Mouse (Mus musculus) T-helper 2 cell (primary cell): Measurements from ENCODE around the gene Mcf2l.

Source experiments
- in situ Hi-C: fragments of 300-600 bp; cut with MboI, MseI; formaldehyde crosslinking; loops from one replicate; pipeline ENCODE4 v1.15.1; 2025; ENCODE audit warnings: high pct_unique_total_duplicates

The Mcf2l gene

GRCm38 (mm10) chr8:12873357-12874046, at the start of gene Mcf2l:
Mcf2l (plus strand) TSS chr8:12873806.
- in situ Hi-C loops: no loop called here

- in situ Hi-C loops: loop anchor here (5.0 kb wide), 1 partner anchor 62 kb away; no protein-coding TSS in a partner anchor
Measured at GRCm38 (mm10) chr8:12824562-12824961, 49.0 kb upstream of the Mcf2l start.

- in situ Hi-C loops: no loop called here
Measured at GRCm38 (mm10) chr8:12825236-12825635, 48.4 kb upstream of the Mcf2l start.

- in situ Hi-C loops: no loop called here
Measured at GRCm38 (mm10) chr8:12825686-12826237, 47.8 kb upstream of the Mcf2l start.

GRCm38 (mm10) chr8:12827124-12827523, 46.5 kb upstream of the Mcf2l start:
- in situ Hi-C loops: no loop called here

DNA sequence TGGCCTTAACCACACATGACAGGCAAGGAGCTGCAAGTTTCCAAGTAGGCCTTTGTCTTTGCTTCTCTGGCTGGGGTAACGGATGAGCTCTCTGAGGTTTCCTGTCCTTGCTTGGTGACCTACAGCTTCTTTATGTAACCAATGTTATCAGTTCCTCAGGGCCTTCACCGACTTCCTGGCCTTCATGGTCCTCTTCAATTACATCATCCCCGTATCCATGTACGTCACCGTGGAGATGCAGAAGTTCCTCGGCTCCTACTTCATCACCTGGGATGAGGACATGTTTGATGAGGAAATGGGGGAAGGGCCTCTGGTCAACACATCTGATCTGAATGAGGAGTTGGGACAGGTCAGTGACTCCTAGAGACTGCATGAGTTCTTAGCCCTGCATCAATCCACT, 45.3 kb upstream of the Mcf2l start:
- in situ Hi-C loops: no loop called here

GRCm38 (mm10) chr8:12829381-12829780, 44.2 kb upstream of the Mcf2l start:
- in situ Hi-C loops: no loop called here

DNA sequence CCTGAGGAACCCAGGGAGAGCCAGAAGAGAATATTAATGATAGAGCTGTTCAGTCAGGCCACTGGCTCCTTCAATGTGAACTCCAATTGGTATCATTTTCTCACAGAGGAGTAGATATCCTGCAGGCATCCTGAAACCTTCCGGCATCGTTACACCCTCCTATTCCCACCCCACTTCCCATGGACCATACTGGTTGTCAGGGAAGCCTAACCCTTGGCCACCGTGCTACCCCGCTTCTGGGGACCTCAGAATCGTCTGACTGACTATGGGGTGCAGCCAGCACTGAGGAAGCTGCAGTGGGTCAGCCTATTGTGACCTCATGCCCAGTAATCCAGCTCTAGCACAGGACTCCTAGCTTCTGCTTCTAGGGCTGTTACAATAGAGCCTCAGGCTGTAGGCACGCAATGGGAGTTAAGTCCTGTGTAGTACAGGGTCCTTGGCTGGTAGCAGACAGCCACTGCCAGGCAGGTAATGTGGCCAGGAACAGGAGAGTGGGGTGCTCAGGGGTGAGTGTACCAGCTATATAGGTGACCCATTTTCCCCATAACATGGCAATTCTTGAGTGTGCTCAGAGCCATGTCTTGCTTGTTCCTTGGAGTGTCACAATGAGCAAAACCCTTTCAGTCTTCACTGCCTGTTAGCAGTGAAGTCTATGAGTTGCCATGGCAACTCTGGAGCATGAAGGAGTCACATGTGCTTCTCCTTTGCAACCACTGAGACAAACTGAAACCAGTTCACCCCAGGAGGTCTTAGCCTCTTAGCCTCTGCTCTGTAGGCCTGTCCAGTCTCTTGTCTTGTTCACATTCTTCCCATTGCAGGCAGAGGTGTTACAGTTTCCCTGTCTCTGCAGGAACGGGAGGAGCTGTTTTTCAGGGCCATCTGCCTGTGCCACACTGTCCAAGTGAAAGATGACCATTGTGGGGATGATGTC, 41.7 kb upstream of the Mcf2l start:
- in situ Hi-C loops: no loop called here

- in situ Hi-C loops: no loop called here
Measured at GRCm38 (mm10) chr8:12833616-12834015, 40.0 kb upstream of the Mcf2l start.

DNA sequence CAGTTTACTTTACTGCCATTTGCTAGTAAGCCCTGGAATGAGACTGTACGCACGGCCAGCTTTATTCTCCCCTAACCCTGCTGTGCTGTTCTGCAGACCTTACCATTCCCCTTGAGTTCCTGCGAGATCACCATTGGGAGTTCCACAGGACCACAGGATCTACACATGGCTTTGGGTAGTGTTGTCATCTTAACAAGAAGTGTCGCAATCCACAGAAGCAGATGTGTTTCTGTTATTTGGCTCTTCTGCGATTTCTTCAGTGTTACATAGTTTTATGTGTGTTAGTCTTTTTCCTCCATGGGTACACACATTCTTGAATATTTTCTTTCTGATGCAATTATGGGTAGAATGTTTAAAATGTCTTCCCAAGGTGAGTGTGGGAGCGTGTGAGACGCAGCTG, 32.8 kb upstream of the Mcf2l start:
- in situ Hi-C loops: no loop called here

- in situ Hi-C loops: no loop called here
Measured at GRCm38 (mm10) chr8:12842342-12842995, 31.1 kb upstream of the Mcf2l start.

DNA sequence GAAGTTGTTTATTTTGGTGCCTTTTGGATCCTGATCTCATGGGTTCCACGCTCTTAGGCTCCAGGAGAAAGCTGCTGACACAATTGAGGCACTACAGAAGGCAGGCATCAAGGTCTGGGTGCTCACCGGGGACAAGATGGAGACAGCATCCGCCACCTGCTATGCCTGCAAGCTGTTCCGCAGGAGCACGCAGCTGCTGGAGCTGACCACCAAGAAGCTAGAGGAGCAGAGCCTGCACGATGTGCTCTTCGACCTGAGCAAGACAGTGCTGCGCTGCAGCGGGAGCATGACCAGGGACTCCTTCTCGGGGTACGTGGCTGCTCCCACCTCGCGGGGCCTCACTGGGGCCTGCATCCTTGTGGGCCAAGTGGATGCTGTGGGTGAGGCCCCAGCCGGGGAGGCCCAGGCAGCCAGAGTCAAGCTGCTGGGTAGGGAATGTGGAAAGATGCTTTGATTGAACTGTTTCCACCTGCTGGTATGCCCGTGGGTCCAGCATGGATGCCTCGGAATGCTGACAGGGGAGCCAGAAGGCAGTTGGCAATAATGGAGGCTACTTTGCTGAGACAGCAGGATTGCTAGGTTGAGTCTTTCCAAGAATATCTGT, 29.2 kb upstream of the Mcf2l start:
- in situ Hi-C loops: no loop called here

- in situ Hi-C loops: no loop called here
Measured at GRCm38 (mm10) chr8:12846447-12846846, 27.2 kb upstream of the Mcf2l start.

DNA sequence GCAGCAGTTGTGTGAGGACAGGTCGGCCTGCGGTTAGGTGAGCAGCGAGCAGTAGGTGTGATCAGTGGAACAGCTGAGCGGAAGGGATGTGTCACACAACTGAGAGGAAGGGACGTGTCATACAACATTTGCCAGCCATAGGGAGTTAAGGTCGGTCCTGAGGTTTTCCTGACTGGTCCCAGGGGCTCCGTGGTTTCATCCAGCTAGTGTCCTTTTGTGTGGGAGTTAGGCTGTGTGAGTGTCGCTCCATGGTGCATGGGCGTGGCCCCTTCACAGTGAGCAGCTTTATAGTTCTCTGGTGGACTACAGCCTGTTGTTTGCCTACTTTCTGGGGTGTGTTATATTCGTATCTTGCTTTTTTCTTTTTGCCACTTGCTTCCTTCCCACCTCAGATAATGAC, 22.4 kb upstream of the Mcf2l start:
- in situ Hi-C loops: no loop called here

DNA sequence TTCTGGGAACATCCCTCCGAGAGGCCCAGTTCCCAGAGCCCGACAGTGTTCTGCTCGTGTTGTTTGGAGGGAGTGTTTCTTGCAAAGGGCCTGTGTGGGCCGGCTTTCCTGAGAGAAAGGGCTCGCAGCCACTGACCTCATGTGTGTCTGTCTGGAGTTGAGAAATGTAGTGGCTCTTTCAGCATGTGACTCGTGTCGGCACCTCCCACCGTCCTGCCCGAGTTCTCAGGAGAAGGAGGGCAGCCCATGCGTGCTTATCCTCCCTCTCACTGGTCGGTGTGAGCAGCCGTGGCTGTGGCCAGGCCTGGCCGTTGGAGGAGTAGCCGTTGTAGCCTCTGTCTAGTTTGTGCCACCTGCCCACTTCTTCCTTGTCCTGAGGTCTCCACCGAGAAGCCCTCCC, 17.6 kb upstream of the Mcf2l start:
- in situ Hi-C loops: no loop called here

GRCm38 (mm10) chr8:12863061-12863460, 10.5 kb upstream of the Mcf2l start:
- in situ Hi-C loops: no loop called here

DNA sequence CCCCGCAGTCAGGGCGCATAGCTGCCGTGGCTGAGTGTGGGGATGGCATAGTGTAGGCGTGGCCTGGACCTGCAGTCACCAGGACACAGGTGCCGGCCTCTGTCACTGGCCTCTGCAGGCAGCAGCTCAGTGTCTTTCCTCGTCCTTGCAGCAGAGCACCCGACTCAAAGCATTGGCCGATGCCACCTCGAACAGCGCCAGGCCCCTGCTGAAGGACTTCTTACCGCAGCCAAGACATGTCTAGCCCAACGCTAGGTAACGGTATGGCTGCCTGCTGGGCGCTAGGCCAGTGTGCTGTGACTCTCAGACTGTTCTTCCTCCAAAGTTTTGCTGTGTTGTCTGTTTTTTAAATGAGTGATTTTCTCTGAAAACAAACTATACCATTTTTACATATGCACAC, 10.0 kb upstream of the Mcf2l start:
- in situ Hi-C loops: no loop called here

DNA sequence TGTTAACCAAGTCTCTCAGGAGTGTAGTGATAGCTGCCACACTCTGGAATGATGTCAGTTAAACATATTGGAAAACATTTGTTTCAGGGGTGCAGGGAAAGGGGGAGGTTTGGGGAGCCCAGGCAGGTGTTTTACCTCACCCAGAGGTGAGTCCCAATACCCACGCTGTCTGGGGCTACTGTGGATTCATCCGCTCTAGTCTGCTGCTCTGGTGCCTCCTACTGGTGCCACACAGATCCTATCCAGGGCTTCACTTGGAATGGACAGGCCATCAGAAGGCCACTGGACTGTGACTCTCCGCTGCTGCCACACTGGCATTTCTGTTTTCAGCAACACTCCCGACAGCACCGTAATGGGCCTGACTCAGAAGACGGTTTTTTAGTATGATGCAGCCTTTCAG, 7.8 kb upstream of the Mcf2l start:
- in situ Hi-C loops: no loop called here

DNA sequence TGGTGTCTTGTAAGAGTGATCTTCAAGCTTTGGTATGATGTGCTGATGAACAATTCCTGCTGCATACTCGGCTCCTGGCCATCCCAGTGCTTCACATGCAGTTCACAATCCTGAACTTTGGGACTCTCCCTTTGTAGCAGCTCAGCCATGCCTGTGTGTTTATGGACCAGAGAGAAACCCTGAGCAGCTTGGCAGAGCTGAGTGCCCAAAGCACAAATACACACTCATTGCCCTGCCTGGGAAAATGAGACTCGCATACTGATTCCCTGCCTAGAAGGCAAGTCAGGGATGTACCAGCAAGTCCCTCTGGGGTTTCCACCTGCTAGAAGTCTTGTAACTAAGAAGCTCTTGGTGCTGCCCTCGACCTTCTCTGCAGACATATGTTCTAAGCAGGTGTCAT, 3.9 kb upstream of the Mcf2l start:
- in situ Hi-C loops: no loop called here

- in situ Hi-C loops: no loop called here
Measured at GRCm38 (mm10) chr8:12870656-12871055, 3.0 kb upstream of the Mcf2l start.

DNA sequence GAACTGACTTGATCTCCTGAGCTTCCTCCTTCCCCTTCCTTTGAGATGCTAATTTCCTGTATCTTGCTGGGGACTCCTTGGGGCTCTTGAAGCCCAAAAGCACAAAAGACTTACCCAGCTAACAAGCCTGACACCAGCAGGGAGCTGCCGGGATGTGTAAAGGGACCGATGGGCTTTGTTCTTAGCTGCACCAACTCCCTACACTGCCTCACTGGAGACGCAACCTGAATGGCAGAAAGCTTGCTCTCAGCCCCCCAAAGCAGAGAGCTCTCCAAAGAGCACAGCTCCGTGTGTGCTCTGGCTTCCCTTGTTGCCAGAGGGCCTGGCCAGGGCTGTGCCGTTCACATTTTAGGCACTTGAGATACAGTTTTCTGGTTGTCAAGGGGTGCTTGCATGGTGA, 2.1 kb upstream of the Mcf2l start:
- in situ Hi-C loops: no loop called here

GRCm38 (mm10) chr8:12872983-12873356, 636 bp upstream of the Mcf2l start:
- in situ Hi-C loops: no loop called here
